Comparison of ENCODE assay signal across 8 mouse cellular contexts in genomic region chr10:127289573-127290191, GRCm38 (mm10). TPM values are rescaled to one million over a fixed set of nuclear protein-coding genes. Genes with fewer than 3 reads are reported as not detected.
DNase-seq lines count a peak whose midpoint lies in the region; ATAC-seq lines count a peak whose summit lies in the region.

No protein-coding gene starts in this region.

- no peaks in the 10 kb centered on the region for H3K27me3 ChIP-seq in embryonic facial prominence, embryonic 11.5 days (ENCODE audit: control insufficient read depth, insufficient read depth, low read length)
- H3K27me3 ChIP-seq in neural tube, embryonic 14.5 days (ENCODE audit: control insufficient read depth, insufficient read depth, low read length) = no peaks in the 10 kb centered on the region

- peak overlapping the region; percentile 86 for H3K9ac ChIP-seq in embryonic facial prominence, embryonic 11.5 days (replicated peaks; ENCODE audit: low read length)
- peak overlapping the region; percentile 84 for H3K9ac ChIP-seq in neural tube, embryonic 14.5 days (replicated peaks; ENCODE audit: low read depth, low read length)

- H3K4me2 ChIP-seq in embryonic facial prominence, embryonic 11.5 days (ENCODE audit: low read depth, low read length) = peak overlapping the region; percentile 82
- peak overlapping the region; percentile 91 for H3K4me2 ChIP-seq in neural tube, embryonic 14.5 days (ENCODE audit: low read depth, low read length)

- no peaks in the 10 kb centered on the region for H3K9me3 ChIP-seq in embryonic facial prominence, embryonic 11.5 days (replicated peaks; ENCODE audit: control insufficient read depth, low read length)
- H3K9me3 ChIP-seq in neural tube, embryonic 14.5 days (ENCODE audit: control insufficient read depth, low read length) = no peaks in the 10 kb centered on the region

- H3K27ac ChIP-seq in embryonic facial prominence, embryonic 11.5 days (replicated peaks; ENCODE audit: low read depth, low read length) = peak overlapping the region; percentile 99
- H3K27ac ChIP-seq in neural tube, embryonic 14.5 days (ENCODE audit: low read depth, low read length) = peak overlapping the region; percentile 96

- 2% methylated on average over 15 of the region's 15 CpGs for WGBS in embryonic facial prominence, embryonic 11.5 days
- WGBS in neural tube, embryonic 14.5 days = 1% methylated on average over 15 of the region's 15 CpGs

- peak overlapping the region; percentile 55 for H3K4me3 ChIP-seq in embryonic facial prominence, embryonic 11.5 days (ENCODE audit: low read depth, low read length)
- H3K4me3 ChIP-seq in neural tube, embryonic 14.5 days (ENCODE audit: low read depth, low read length) = peak overlapping the region; percentile 64

- ATAC-seq in embryonic facial prominence, embryonic 11.5 days (replicated peaks; ENCODE audit: insufficient number of reproducible peaks, low FRiP score, low TSS enrichment, low read depth) = 0 out of 2 replicates have a peak, but pooled peaks have one; percentile 3
- peak; percentile 4; the same call in 1 of the 2 replicates for ATAC-seq in neural tube, embryonic 14.5 days (ENCODE audit: low read depth)

- peaks cover 5% of the 10 kb centered on the region for H3K4me1 ChIP-seq in embryonic facial prominence, embryonic 11.5 days (ENCODE audit: control insufficient read depth, insufficient read depth, low read length)
- peaks cover 44% of the 10 kb centered on the region for H3K4me1 ChIP-seq in neural tube, embryonic 14.5 days (ENCODE audit: control insufficient read depth, insufficient read depth, low read length)

- DNase-seq in CD4-positive, CD25-positive, alpha-beta regulatory T cell, adult 2 months (ENCODE audit: low read depth, low spot score) = peak; percentile 73
- DNase-seq in adipocyte (ENCODE audit: low spot score) = peak; percentile 90
- no peak for DNase-seq in embryonic facial prominence, embryonic 11.5 days (ENCODE audit: low spot score)
- DNase-seq in heart, adult 9 months (ENCODE audit: low spot score in 2 of 2) = peak; percentile 82
- DNase-seq in kidney, adult 8-10 months = peak; percentile 82 to 84
- DNase-seq in lung, adult 18-20 months = peak; percentile 68 to 71
- DNase-seq in thymus, postnatal 14 days = peak; percentile 51

- peaks cover 10% of the 10 kb centered on the region for H3K36me3 ChIP-seq in embryonic facial prominence, embryonic 11.5 days (replicated peaks; ENCODE audit: control insufficient read depth, insufficient read depth, low read depth, low read length)
- H3K36me3 ChIP-seq in neural tube, embryonic 14.5 days (ENCODE audit: control insufficient read depth, insufficient read depth, low read length) = peaks cover 21% of the 10 kb centered on the region

RNA-seq across cellular contexts. Expression of gene Mbd6, which starts 0.9 kb away (rescaled TPM):
- 9.8 and 11.6 TPM in 2 replicates for polyA plus RNA-seq in embryonic facial prominence, embryonic 11.5 days (2014; fragmentation: Nextera tagmentation; extraction: Ambion mirVana)
- polyA plus RNA-seq in neural tube, embryonic 14.5 days (2014; fragmentation: Nextera tagmentation; extraction: Ambion mirVana) = 16.1 and 17.4 TPM in 2 replicates

RNA-seq across cellular contexts. Expression of gene Mars, which starts 21.9 kb away (rescaled TPM):
- 174 and 179 TPM in 2 replicates for polyA plus RNA-seq in embryonic facial prominence, embryonic 11.5 days (2014; fragmentation: Nextera tagmentation; extraction: Ambion mirVana)
- 117 and 123 TPM in 2 replicates for polyA plus RNA-seq in neural tube, embryonic 14.5 days (2014; fragmentation: Nextera tagmentation; extraction: Ambion mirVana)

RNA-seq across cellular contexts. Expression of gene Dctn2, which starts 23.5 kb away (rescaled TPM):
- 162 and 180 TPM in 2 replicates for polyA plus RNA-seq in embryonic facial prominence, embryonic 11.5 days (2014; fragmentation: Nextera tagmentation; extraction: Ambion mirVana)
- polyA plus RNA-seq in neural tube, embryonic 14.5 days (2014; fragmentation: Nextera tagmentation; extraction: Ambion mirVana) = 298 and 305 TPM in 2 replicates

RNA-seq across cellular contexts. Expression of gene Kif5a, which starts 26.5 kb away (rescaled TPM):
- polyA plus RNA-seq in embryonic facial prominence, embryonic 11.5 days (2014; fragmentation: Nextera tagmentation; extraction: Ambion mirVana) = 10.4 and 12.2 TPM in 2 replicates
- 117 and 147 TPM in 2 replicates for polyA plus RNA-seq in neural tube, embryonic 14.5 days (2014; fragmentation: Nextera tagmentation; extraction: Ambion mirVana)

RNA-seq across cellular contexts. Expression of gene Arhgap9, which starts 32.1 kb away (rescaled TPM):
- 1.8 and 2.7 TPM in 2 replicates for polyA plus RNA-seq in embryonic facial prominence, embryonic 11.5 days (2014; fragmentation: Nextera tagmentation; extraction: Ambion mirVana)
- polyA plus RNA-seq in neural tube, embryonic 14.5 days (2014; fragmentation: Nextera tagmentation; extraction: Ambion mirVana) = 0.42 and 1.1 TPM in 2 replicates
